In genomic region chr17:27874510-27874909, GRCm38 (mm10) we compare ENCODE assay signal across 1 mouse cellular context.
TF ChIP-seq lines count a peak whose summit lies in the region.

No protein-coding gene starts in this region.

TF ChIP-seq in MEL, 35 proteins besides CTCF, POLR2A, EP300 and RAD21:
- TF ChIP-seq ETS1 (IDR thresholded peaks at IDR 0.05; ENCODE audit: low read depth, low read length) (peak; percentile 73; the same call in 1 of the 2 replicates), TAL1 (IDR thresholded peaks at IDR 0.05; ENCODE audit: low read length) (peak; percentile 59; the same call in 1 of the 2 replicates), MYC (IDR thresholded peaks at IDR 0.05; ENCODE audit: low read depth, low read length) (0 out of 2 replicates have a peak, but pooled peaks have one; percentile 29), NRF1 (IDR thresholded peaks at IDR 0.05; ENCODE audit: insufficient read depth, low read depth, low read length, poor library complexity, severe bottlenecking) (no peak), MAZ (IDR thresholded peaks at IDR 0.05; ENCODE audit: low read depth, low read length) (0 out of 2 replicates have a peak, but pooled peaks have one; percentile 52), GATA1 (IDR thresholded peaks at IDR 0.05; ENCODE audit: low read depth, low read length) (peak; percentile 80), UBTF (IDR thresholded peaks at IDR 0.05; ENCODE audit: borderline replicate concordance, insufficient read depth, low read depth, low read length) (no peak), TCF12 (IDR thresholded peaks at IDR 0.05; ENCODE audit: low read depth, low read length) (peak; percentile 87), ZNF384 (IDR thresholded peaks at IDR 0.05; ENCODE audit: low read depth, low read length) (no peak), POLR2AphosphoS5 (IDR thresholded peaks at IDR 0.05; ENCODE audit: borderline replicate concordance, low read depth, low read length) (no peak), SIN3A (IDR thresholded peaks at IDR 0.05; ENCODE audit: low read length) (peak; percentile 61; the same call in 1 of the 2 replicates), RCOR1 (IDR thresholded peaks at IDR 0.05; ENCODE audit: low read depth, low read length) (peak; percentile 83), ELF1 (IDR thresholded peaks at IDR 0.05; ENCODE audit: low read depth, low read length) (peak; percentile 54), MAX (IDR thresholded peaks at IDR 0.05; ENCODE audit: low read length) (peak; percentile 42; the same call in 1 of the 2 replicates)
